Mouse (Mus musculus): ENCODE data around the gene Aoc2. TPM values are rescaled to one million over a fixed set of nuclear protein-coding genes. Genes with fewer than 3 reads are reported as not detected.

Gene Aoc2
- polyA plus RNA-seq, 1 experiment from 2014 or later: 1.4 TPM

DNA sequence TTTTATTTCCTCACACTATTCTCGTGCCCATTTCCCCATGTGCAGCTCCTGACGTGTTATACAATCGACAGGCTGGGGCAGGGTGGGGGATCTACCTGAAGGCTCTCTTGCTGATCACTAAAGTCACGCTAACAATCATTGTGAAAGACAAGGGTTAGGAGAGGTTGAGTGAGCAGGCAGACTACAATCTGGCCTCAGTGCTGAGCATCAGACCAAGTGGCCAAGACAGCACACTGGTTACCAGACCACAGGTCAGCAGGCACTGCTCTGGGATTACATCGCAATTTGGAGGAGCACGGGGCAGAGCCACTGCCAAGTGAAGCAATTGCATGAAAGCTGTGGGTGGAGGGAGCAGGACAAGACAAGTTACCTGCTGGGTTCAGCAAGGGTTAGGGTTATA, 54.1 kb downstream of the Aoc2 start:
- Histone ChIP-seq H3K9ac (ENCODE audit: low read depth, low read length) (no peak overlapping the region), H3K4me3 (ENCODE audit: low read depth, low read length) (no peak overlapping the region), H3K36me3 (ENCODE audit: control insufficient read depth, insufficient read depth, low read length) (no peaks in the 10 kb centered on the region), H3K27me3 (ENCODE audit: control insufficient read depth, insufficient read depth, low read length) (no peaks in the 10 kb centered on the region), H3K27ac (ENCODE audit: low read depth, low read length) (no peak overlapping the region), H3K4me1 (replicated peaks; ENCODE audit: control insufficient read depth, insufficient read depth, low read length) (no peaks in the 10 kb centered on the region), H3K9me3 (ENCODE audit: control insufficient read depth, low read length) (no peaks in the 10 kb centered on the region), H3K4me2 (replicated peaks; ENCODE audit: low read depth, low read length) (no peak overlapping the region)
- WGBS: 88% methylated on average over 6 of the region's 6 CpGs
- no peak for ATAC-seq (ENCODE audit: low FRiP score)
- no peak for DNase-seq (ENCODE audit: low spot score)

Other genes with a start within 250 kb of the Aoc2 start
- not detected in 2 replicates for gene Hsd17b1, start 246.7 kb upstream of the Aoc2 start, polyA plus RNA-seq (2014; fragmentation: Nextera tagmentation; extraction: Ambion mirVana)
- 50.9 and 51.6 TPM in 2 replicates for gene Coasy, start 242.5 kb upstream of the Aoc2 start, polyA plus RNA-seq (2014; fragmentation: Nextera tagmentation; extraction: Ambion mirVana)
- gene Mlx, start 237.8 kb upstream of the Aoc2 start, polyA plus RNA-seq (2014; fragmentation: Nextera tagmentation; extraction: Ambion mirVana): 57.1 and 57.3 TPM in 2 replicates
- gene Psmc3ip, start 229.6 kb upstream of the Aoc2 start, polyA plus RNA-seq (2014; fragmentation: Nextera tagmentation; extraction: Ambion mirVana): 54.3 and 54.8 TPM in 2 replicates
- gene Retreg3, start 205.2 kb upstream of the Aoc2 start, polyA plus RNA-seq (2014; fragmentation: Nextera tagmentation; extraction: Ambion mirVana): 10.7 and 12.0 TPM in 2 replicates
- gene Tubg1, start 205.1 kb upstream of the Aoc2 start, polyA plus RNA-seq (2014; fragmentation: Nextera tagmentation; extraction: Ambion mirVana): 97.7 and 98.6 TPM in 2 replicates
- gene Tubg2, start 169.2 kb upstream of the Aoc2 start, polyA plus RNA-seq (2014; fragmentation: Nextera tagmentation; extraction: Ambion mirVana): 5.5 and 5.7 TPM in 2 replicates
- gene Cntnap1, start 154.5 kb upstream of the Aoc2 start, polyA plus RNA-seq (2014; fragmentation: Nextera tagmentation; extraction: Ambion mirVana): 0.29 and 0.39 TPM in 2 replicates
- 7.7 and 8.2 TPM in 2 replicates for gene Plekhh3, start 153.7 kb upstream of the Aoc2 start, polyA plus RNA-seq (2014; fragmentation: Nextera tagmentation; extraction: Ambion mirVana)
- 0.19 TPM in 1 of 2 replicates, not detected in the other for gene Ccr10, start 149.6 kb upstream of the Aoc2 start, polyA plus RNA-seq (2014; fragmentation: Nextera tagmentation; extraction: Ambion mirVana)
- gene Ezh1, start 98.6 kb upstream of the Aoc2 start, polyA plus RNA-seq (2014; fragmentation: Nextera tagmentation; extraction: Ambion mirVana): 11.1 and 11.5 TPM in 2 replicates
- gene Ramp2, start 79.0 kb upstream of the Aoc2 start, polyA plus RNA-seq (2014; fragmentation: Nextera tagmentation; extraction: Ambion mirVana): 63.0 and 71.9 TPM in 2 replicates
- gene Vps25, start 71.4 kb upstream of the Aoc2 start, polyA plus RNA-seq (2014; fragmentation: Nextera tagmentation; extraction: Ambion mirVana): 117 and 119 TPM in 2 replicates
- gene Wnk4, start 64.5 kb upstream of the Aoc2 start, polyA plus RNA-seq (2014; fragmentation: Nextera tagmentation; extraction: Ambion mirVana): 5.2 and 6.0 TPM in 2 replicates
- gene Cntd1, start 46.1 kb upstream of the Aoc2 start, polyA plus RNA-seq (2014; fragmentation: Nextera tagmentation; extraction: Ambion mirVana): 1.3 and 1.7 TPM in 2 replicates
- 213 and 217 TPM in 2 replicates for gene Coa3, start 45.9 kb upstream of the Aoc2 start, polyA plus RNA-seq (2014; fragmentation: Nextera tagmentation; extraction: Ambion mirVana)
- gene Becn1, start 22.8 kb upstream of the Aoc2 start, polyA plus RNA-seq (2014; fragmentation: Nextera tagmentation; extraction: Ambion mirVana): 166 and 178 TPM in 2 replicates
- 138 and 143 TPM in 2 replicates for gene Psme3, start 8.8 kb upstream of the Aoc2 start, polyA plus RNA-seq (2014; fragmentation: Nextera tagmentation; extraction: Ambion mirVana)
- gene Aoc3, start 5.5 kb downstream of the Aoc2 start, polyA plus RNA-seq (2014; fragmentation: Nextera tagmentation; extraction: Ambion mirVana): 0.10 TPM in 1 of 2 replicates, not detected in the other
- gene G6pc, start 42.5 kb downstream of the Aoc2 start, polyA plus RNA-seq (2014; fragmentation: Nextera tagmentation; extraction: Ambion mirVana): not detected in 2 replicates
- gene Aarsd1, start 92.6 kb downstream of the Aoc2 start, polyA plus RNA-seq (2014; fragmentation: Nextera tagmentation; extraction: Ambion mirVana): 90.9 and 97.5 TPM in 2 replicates
- 9.3 and 10.3 TPM in 2 replicates for gene Gm27029, start 99.7 kb downstream of the Aoc2 start, polyA plus RNA-seq (2014; fragmentation: Nextera tagmentation; extraction: Ambion mirVana)
- gene Rundc1, start 100.0 kb downstream of the Aoc2 start, polyA plus RNA-seq (2014; fragmentation: Nextera tagmentation; extraction: Ambion mirVana): 14.2 and 16.9 TPM in 2 replicates
- gene Ptges3l, start 100.3 kb downstream of the Aoc2 start, polyA plus RNA-seq (2014; fragmentation: Nextera tagmentation; extraction: Ambion mirVana): 3.1 and 3.5 TPM in 2 replicates
- gene Rpl27, start 117.2 kb downstream of the Aoc2 start, polyA plus RNA-seq (2014; fragmentation: Nextera tagmentation; extraction: Ambion mirVana): 387 and 395 TPM in 2 replicates
- 4.5 and 5.0 TPM in 2 replicates for gene Ifi35, start 123.3 kb downstream of the Aoc2 start, polyA plus RNA-seq (2014; fragmentation: Nextera tagmentation; extraction: Ambion mirVana)
- gene Rnd2, start 139.9 kb downstream of the Aoc2 start, polyA plus RNA-seq (2014; fragmentation: Nextera tagmentation; extraction: Ambion mirVana): 88.0 and 127 TPM in 2 replicates
- 74.5 and 89.4 TPM in 2 replicates for gene Vat1, start 141.2 kb downstream of the Aoc2 start, polyA plus RNA-seq (2014; fragmentation: Nextera tagmentation; extraction: Ambion mirVana)
- gene Brca1, start 226.9 kb downstream of the Aoc2 start, polyA plus RNA-seq (2014; fragmentation: Nextera tagmentation; extraction: Ambion mirVana): 19.7 and 20.2 TPM in 2 replicates
- 83.0 and 93.1 TPM in 2 replicates for gene Nbr1, start 227.1 kb downstream of the Aoc2 start, polyA plus RNA-seq (2014; fragmentation: Nextera tagmentation; extraction: Ambion mirVana)